Mouse (Mus musculus) forebrain, embryonic 16.5 days (tissue): ENCODE measurements around the gene Otop1. TPM values are rescaled to one million over a fixed set of nuclear protein-coding genes. Genes with fewer than 3 reads are reported as not detected.

Experiments
- ATAC-seq: fragments of 200-750 bp; cut with Nextera tagmentation; 2 replicates; pipeline ENCODE4 v1.8.0; 2017; ENCODE audit warnings: mild to moderate bottlenecking, moderate library complexity
- H3K27ac ChIP-seq: fragments of 300-500 bp; sonication (generic); 2 replicates; pipeline ENCODE4 v1.5.1; 2014; ENCODE audit warnings: low read length, control low read depth
- H3K27me3 ChIP-seq: fragments of 300-500 bp; sonication (generic); replicated peaks from 2 replicates; pipeline ENCODE4 v1.6.1; 2014; ENCODE audit warnings: low read length; ENCODE audit not compliant: control insufficient read depth, insufficient read depth
- H3K36me3 ChIP-seq: fragments of 300-500 bp; sonication (generic); 2 replicates; pipeline ENCODE4 v1.6.1; 2014; ENCODE audit not compliant: control insufficient read depth, insufficient read depth
- H3K4me1 ChIP-seq: fragments of 300-500 bp; sonication (generic); replicated peaks from 2 replicates; pipeline ENCODE4 v1.6.1; 2014; ENCODE audit warnings: low read length; ENCODE audit not compliant: control insufficient read depth, insufficient read depth
- H3K4me2 ChIP-seq: fragments of 300-500 bp; sonication (generic); 2 replicates; pipeline ENCODE4 v1.6.1; 2014; ENCODE audit warnings: mild to moderate bottlenecking, low read length, control low read depth
- H3K4me3 ChIP-seq: fragments of 300-500 bp; sonication (generic); replicated peaks from 2 replicates; pipeline ENCODE4 v1.5.1; 2014; ENCODE audit warnings: mild to moderate bottlenecking, low read length, control low read depth
- H3K9ac ChIP-seq: fragments of 300-500 bp; sonication (generic); replicated peaks from 2 replicates; pipeline ENCODE4 v1.6.1; 2014; ENCODE audit warnings: low read depth, low read length, control low read depth
- H3K9me3 ChIP-seq: fragments of 300-500 bp; sonication (generic); 2 replicates; pipeline ENCODE4 v1.6.1; 2016; ENCODE audit warnings: low read length; ENCODE audit not compliant: control insufficient read depth
- WGBS: fragments of 180-500 bp; shearing (Covaris S2); extraction: QIAGEN DNeasy Blood & Tissue Kit; methylation state at CpG from one replicate; pipeline ENCODE4 v1.1.7; 2014; 5-methylcytosine and 5-hydroxymethylcytosine counted together
- polyA plus RNA-seq: library from polyadenylated mRNA; unstranded; fragments of >200 nt; fragmentation: Nextera tagmentation; extraction: Ambion mirVana; gene quantifications from 2 replicates; pipeline ENCODE4 v1.2.1, GENCODE M21; 2015

The Otop1 gene
- polyA plus RNA-seq, 1 experiment from 2014 or later: not detected

- no peaks in the 10 kb centered on the region for H3K9me3 ChIP-seq
- no peaks in the 10 kb centered on the region for H3K36me3 ChIP-seq
- H3K4me3 ChIP-seq: peak overlapping the region; percentile 40
- WGBS: 21% methylated on average over 12 of the region's 12 CpGs
- H3K4me1 ChIP-seq: peaks cover 17% of the 10 kb centered on the region
- no peak overlapping the region for H3K9ac ChIP-seq
- peak overlapping the region; percentile 53 for H3K4me2 ChIP-seq
- H3K27me3 ChIP-seq: peaks cover 54% of the 10 kb centered on the region
- H3K27ac ChIP-seq: no peak overlapping the region
- ATAC-seq: no peak
These were observed 2.3 kb downstream of the Otop1 start for GRCm38 (mm10) chr5:38277936-38278600.

- WGBS: 43% methylated on average over 1 of the region's 1 CpGs
- Histone ChIP-seq H3K4me2 (no peak overlapping the region), H3K9ac (no peak overlapping the region), H3K36me3 (no peaks in the 10 kb centered on the region), H3K27me3 (peaks cover 46% of the 10 kb centered on the region), H3K4me1 (peaks cover 17% of the 10 kb centered on the region), H3K9me3 (no peaks in the 10 kb centered on the region), H3K4me3 (no peak overlapping the region), H3K27ac (no peak overlapping the region)
- no peak for ATAC-seq
These were observed 4.3 kb downstream of the Otop1 start for GRCm38 (mm10) chr5:38280075-38280474.

DNA sequence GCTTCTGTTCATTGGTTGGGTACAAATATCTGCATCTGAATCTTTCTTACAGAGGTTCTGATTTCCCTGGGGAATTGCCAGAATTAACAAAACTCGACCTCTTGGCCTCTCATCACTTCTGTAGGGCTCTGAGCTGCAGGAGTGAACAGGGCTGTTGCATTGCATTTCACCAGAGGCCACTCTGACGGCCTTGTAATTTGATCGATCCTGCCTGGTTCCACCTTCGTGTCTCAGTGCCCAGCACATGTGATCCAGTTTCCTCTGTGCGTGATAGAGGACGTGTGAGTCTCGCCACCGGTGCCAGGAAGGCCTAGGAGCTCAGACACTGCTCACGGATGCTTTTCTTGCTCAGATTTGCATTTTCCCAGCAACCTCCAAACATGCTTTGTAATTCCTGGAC lies 10.0 kb downstream of the Otop1 start:
- Histone ChIP-seq H3K4me2 (no peak overlapping the region), H3K9me3 (no peaks in the 10 kb centered on the region), H3K4me3 (no peak overlapping the region), H3K27ac (no peak overlapping the region), H3K9ac (no peak overlapping the region), H3K36me3 (no peaks in the 10 kb centered on the region), H3K27me3 (no peaks in the 10 kb centered on the region), H3K4me1 (no peaks in the 10 kb centered on the region)
- no peak for ATAC-seq
- WGBS: 78% methylated on average over 9 of the region's 9 CpGs

DNA sequence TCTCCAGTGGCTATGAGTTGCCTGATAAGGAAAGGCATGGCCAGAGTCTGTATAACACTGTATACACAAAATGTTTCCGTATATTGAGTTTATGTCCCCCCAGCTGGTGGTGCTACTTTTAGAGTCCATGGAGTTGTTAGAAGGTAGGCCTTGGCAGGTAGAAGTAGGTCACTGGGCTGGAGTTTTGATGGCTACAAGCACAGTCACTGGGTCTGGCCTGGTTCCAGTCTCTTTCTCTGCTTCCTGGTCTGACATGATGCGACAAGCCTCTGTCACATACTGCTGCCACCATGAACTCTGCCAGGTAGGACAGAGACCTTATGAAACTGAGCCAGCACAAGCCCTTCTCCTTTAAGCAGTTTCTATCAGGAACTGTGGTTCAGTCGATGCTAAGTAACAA lies 12.7 kb downstream of the Otop1 start:
- WGBS: 89% methylated on average over 3 of the region's 3 CpGs
- H3K4me1 ChIP-seq: no peaks in the 10 kb centered on the region
- no peak for ATAC-seq
- no peak overlapping the region for H3K9ac ChIP-seq
- H3K9me3 ChIP-seq: no peaks in the 10 kb centered on the region
- no peaks in the 10 kb centered on the region for H3K27me3 ChIP-seq
- no peak overlapping the region for H3K4me2 ChIP-seq
- no peak overlapping the region for H3K4me3 ChIP-seq
- H3K27ac ChIP-seq: no peak overlapping the region
- H3K36me3 ChIP-seq: no peaks in the 10 kb centered on the region

GRCm38 (mm10) chr5:38301761-38302411 lies 26.1 kb downstream of the Otop1 start:
- no peak for ATAC-seq
- H3K4me2 ChIP-seq: no peak overlapping the region
- WGBS: 91% methylated on average over 12 of the region's 12 CpGs

DNA sequence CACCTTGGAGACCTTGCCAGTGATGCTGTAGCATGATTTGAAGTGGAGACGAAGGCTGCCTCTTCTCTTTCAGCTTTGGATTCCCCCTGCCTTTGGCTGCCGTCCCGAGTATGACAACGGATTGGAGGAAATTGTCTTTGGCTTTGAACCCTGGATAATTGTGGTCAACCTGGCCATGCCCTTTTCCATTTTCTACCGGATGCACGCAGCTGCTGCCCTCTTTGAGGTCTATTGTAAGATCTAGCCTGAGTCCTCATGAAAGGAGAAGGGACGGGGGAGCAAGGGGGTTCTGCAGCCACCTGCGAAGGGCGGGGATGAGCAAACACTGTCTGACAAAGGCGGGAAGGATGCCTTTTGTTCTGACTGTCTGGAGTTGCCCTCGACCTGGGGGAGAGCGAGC lies 26.9 kb downstream of the Otop1 start:
- Histone ChIP-seq H3K9ac (no peak overlapping the region), H3K27ac (no peak overlapping the region), H3K9me3 (no peaks in the 10 kb centered on the region), H3K4me2 (no peak overlapping the region), H3K27me3 (no peaks in the 10 kb centered on the region), H3K36me3 (no peaks in the 10 kb centered on the region), H3K4me3 (no peak overlapping the region), H3K4me1 (no peaks in the 10 kb centered on the region)
- 24% methylated on average over 12 of the region's 12 CpGs for WGBS
- ATAC-seq: no peak

More at GRCm38 (mm10) chr5:38301761-38302411, 26.1 kb downstream of the Otop1 start:
- no peak overlapping the region for H3K27ac ChIP-seq
- no peaks in the 10 kb centered on the region for H3K36me3 ChIP-seq
- no peak overlapping the region for H3K9ac ChIP-seq
- no peak overlapping the region for H3K4me3 ChIP-seq
- no peaks in the 10 kb centered on the region for H3K9me3 ChIP-seq
- H3K4me1 ChIP-seq: no peaks in the 10 kb centered on the region
- H3K27me3 ChIP-seq: no peaks in the 10 kb centered on the region

DNA sequence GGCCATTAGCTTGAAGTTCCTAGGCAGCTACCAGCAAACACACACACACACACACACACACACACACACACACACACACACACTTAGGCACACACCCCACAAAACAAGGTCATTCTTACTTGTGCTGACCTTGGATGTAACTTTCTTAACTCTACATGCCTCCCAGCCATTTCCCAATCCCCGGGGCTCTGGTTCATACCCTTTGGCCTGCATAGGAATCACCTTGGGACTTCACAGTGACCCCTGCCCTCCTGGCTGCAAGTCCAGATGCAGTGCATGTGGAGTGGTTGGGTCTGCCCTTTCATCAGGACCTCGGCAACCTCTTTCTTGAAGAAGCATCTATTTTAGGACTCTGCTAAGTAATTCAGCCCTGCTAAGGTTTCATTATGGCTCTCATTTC lies 29.5 kb downstream of the Otop1 start:
- no peaks in the 10 kb centered on the region for H3K27me3 ChIP-seq
- ATAC-seq: no peak
- no peak overlapping the region for H3K9ac ChIP-seq
- H3K4me2 ChIP-seq: no peak overlapping the region
- H3K27ac ChIP-seq: no peak overlapping the region
- no peak overlapping the region for H3K4me3 ChIP-seq
- no peaks in the 10 kb centered on the region for H3K9me3 ChIP-seq
- H3K36me3 ChIP-seq: no peaks in the 10 kb centered on the region
- WGBS: 89% methylated on average over 2 of the region's 2 CpGs
- H3K4me1 ChIP-seq: no peaks in the 10 kb centered on the region

DNA sequence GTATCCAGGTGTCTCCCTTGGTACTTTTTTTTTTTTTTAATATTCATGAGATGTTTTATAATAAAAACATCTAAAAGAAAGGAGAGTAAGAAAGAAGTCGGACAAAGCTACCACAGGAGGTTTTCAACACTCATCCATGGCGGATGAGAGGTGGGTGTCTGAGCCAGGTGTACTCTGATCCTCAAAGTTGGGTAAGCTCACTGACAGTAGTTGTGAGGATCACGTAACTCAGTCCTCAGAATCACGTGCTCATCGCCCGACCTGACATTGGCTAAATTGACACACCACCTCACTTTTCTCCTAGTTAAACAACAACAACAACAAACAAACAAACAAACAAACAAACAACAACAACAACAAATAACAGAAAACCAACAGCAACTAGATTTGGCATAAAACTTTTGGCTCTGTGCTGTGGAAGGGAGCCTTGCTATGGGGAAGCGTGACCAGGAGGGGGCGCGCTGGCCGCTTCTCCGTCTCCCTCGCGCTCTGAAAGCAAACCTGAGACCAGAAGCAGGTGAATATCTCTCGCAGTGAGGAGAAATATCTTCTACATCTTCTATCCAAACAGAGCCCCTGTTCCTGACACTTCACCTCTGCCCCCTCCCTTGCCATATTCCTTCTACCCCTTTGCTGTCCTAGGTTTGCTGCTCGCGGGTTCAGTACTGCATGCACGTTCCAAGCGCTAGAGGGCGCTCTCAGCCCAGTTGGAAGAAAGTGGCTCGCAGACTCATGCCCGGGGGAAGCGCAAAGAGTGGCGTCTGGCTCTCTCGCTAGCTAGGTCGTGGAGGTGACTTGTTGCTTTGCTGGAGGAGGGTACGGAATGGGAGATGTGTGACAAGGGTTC lies 31.7 kb downstream of the Otop1 start:
- Histone ChIP-seq H3K27ac (no peak overlapping the region), H3K27me3 (no peaks in the 10 kb centered on the region), H3K9ac (peak overlapping the region; percentile 45; the same call in 1 of the 2 replicates), H3K4me2 (peak overlapping the region; percentile 69), H3K4me3 (peak overlapping the region; percentile 46), H3K36me3 (no peaks in the 10 kb centered on the region), H3K9me3 (no peaks in the 10 kb centered on the region), H3K4me1 (no peaks in the 10 kb centered on the region)
- 8% methylated on average over 26 of the region's 26 CpGs for WGBS
- ATAC-seq: peak; percentile 92

GRCm38 (mm10) chr5:38308873-38309272 lies 33.1 kb downstream of the Otop1 start:
- H3K36me3 ChIP-seq: no peaks in the 10 kb centered on the region
- no peak overlapping the region for H3K4me3 ChIP-seq
- H3K27me3 ChIP-seq: no peaks in the 10 kb centered on the region
- H3K9ac ChIP-seq: no peak overlapping the region
- H3K9me3 ChIP-seq: no peaks in the 10 kb centered on the region
- no peak overlapping the region for H3K27ac ChIP-seq
- H3K4me2 ChIP-seq: no peak overlapping the region
- no peaks in the 10 kb centered on the region for H3K4me1 ChIP-seq
- WGBS: 55% methylated on average over 5 of the region's 5 CpGs
- no peak for ATAC-seq
